Mouse (Mus musculus): Measurements from ENCODE around the gene Cdc42se1. TPM values are rescaled to one million over a fixed set of nuclear protein-coding genes. Genes with fewer than 3 reads are reported as not detected.

The Cdc42se1 gene
- total and polyA plus RNA-seq, 3 experiments = 341 to 472 TPM; not detected in 1

DNA sequence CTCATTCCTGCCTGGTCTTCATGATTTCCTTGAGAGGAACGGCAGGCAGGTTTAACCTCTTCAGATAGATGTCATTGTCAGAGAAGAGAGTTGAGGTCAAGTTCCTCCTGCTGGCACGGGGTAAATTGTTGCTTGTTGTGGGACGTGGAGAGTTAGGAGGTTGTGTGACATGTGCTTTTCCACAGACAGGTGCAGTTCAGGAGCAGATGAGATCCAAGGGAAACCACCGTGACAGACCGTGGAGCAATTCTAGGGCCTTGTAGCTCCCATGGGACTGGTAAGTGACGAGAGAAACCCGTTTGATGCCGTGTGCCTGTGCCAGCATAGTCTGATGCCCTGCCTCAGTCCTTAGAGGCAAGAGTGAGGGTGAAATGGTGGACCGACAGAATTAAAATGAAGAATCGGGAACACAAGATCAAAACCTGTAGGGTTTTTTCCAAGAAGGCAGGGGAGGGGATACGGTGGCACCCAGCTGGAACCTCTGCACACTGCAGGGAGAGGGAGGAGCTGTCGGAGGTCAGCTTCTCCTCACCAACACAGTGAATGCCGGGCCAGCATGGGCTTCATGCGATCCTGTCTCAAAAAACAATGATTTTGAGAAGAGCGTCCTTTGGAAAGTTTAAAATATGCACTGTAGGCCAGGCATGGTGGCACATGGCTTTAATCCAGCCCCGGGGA lies 4.9 kb downstream of the Cdc42se1 start:
- no peaks in the 10 kb centered on the region for H3K27me3 ChIP-seq (ENCODE audit: control insufficient read depth in 1 of 2, insufficient read depth in 2 of 2, low read length in 2 of 2)
- no peak overlapping the region for H3K27ac ChIP-seq (ENCODE audit: control insufficient read depth, low read depth, low read length)
- no peak overlapping the region for H3K4me3 ChIP-seq (ENCODE audit: control insufficient read depth in 1 of 2, insufficient read depth in 1 of 2, low read depth in 2 of 2, low read length in 2 of 2)
- H3K79me2 ChIP-seq (ENCODE audit: control insufficient read depth, insufficient read depth, low read length, poor library complexity) = peaks cover 48% of the 10 kb centered on the region
- no peak overlapping the region for H3K9ac ChIP-seq (ENCODE audit: control insufficient read depth, low read depth, low read length, poor library complexity, severe bottlenecking)
- no peaks in the 10 kb centered on the region for H3K9me3 ChIP-seq (replicated peaks; ENCODE audit: insufficient read depth, low read length)
- DNase-seq (ENCODE audit: low read depth, low spot score) = no peak
- peaks cover 20 to 24% of the 10 kb centered on the region in 2 experiments for H3K4me1 ChIP-seq (ENCODE audit: control insufficient read depth in 1 of 2, insufficient read depth in 2 of 2, low read length in 2 of 2)
- peaks cover 26 to 52% of the 10 kb centered on the region in 2 experiments for H3K36me3 ChIP-seq (ENCODE audit: control insufficient read depth in 1 of 2, insufficient read depth in 2 of 2, low read length in 2 of 2)
- TF ChIP-seq POLR2A (IDR thresholded peaks at IDR 0.05; ENCODE audit: control insufficient read depth in 1 of 2, insufficient read depth in 1 of 2, low read depth in 1 of 2, low read length in 2 of 2, poor library complexity in 1 of 2) (peak in 1 of 2 experiments; percentile 31; a peak in 1 of 4 replicates), E2F4 (IDR thresholded peaks at IDR 0.05; ENCODE audit: borderline replicate concordance, low read depth, low read length) (no peak), MXI1 (IDR thresholded peaks at IDR 0.05; ENCODE audit: low read depth, low read length) (no peak)

DNA sequence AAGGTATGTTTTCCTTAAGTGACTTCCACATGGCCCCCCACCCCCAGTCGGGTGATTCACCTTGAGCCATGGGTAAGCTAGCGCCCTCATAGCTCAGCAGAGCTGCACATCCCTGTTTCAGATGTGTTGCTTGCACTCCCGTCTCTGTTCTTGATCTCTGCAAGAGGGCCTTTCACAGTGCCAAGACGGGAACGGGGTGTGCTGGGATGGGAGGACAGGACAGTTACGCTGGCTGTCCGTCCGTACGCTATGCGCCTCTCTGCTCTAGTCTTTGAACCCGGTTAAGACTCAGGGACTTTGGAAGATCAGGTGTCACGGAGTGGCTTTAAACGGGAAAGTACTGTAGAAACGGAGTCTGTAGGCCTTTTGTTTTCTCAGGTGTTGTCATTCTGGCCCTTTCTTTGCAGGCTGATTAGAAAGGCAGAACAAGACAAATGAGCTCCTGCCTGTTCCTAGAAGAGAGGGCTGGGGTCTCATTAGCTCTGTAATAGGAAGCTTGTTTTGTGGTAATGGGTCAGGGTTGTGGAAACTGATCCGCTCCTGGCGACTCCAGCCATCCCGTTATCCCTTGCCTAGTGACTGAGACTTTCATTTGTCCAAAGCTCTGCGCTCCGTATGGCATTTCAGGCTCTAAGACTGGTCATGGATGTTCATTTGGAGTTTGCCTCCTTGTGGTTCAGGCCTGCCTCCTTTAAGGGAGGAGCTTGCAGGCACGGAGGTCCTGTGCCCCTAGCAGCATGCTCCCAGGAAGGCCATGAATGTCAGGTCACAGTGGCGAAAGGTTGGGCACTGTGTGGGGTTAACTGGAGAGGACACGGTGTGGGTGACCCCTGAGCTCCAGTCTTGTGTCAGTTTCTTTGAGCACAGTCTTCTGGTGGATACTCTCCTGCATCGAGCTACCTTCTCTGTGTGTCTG lies 7.1 kb downstream of the Cdc42se1 start:
- H3K9ac ChIP-seq (ENCODE audit: control insufficient read depth, low read depth, low read length, poor library complexity, severe bottlenecking) = no peak overlapping the region
- peaks cover 26% of the 10 kb centered on the region for H3K79me2 ChIP-seq (ENCODE audit: control insufficient read depth, insufficient read depth, low read length, poor library complexity)
- H3K4me1 ChIP-seq (ENCODE audit: control insufficient read depth in 1 of 2, insufficient read depth in 2 of 2, low read length in 2 of 2) = peaks cover 14 to 18% of the 10 kb centered on the region in 2 experiments
- peaks cover 21 to 52% of the 10 kb centered on the region in 2 experiments for H3K36me3 ChIP-seq (ENCODE audit: control insufficient read depth in 1 of 2, insufficient read depth in 2 of 2, low read length in 2 of 2)
- no peaks in the 10 kb centered on the region for H3K27me3 ChIP-seq (ENCODE audit: control insufficient read depth in 1 of 2, insufficient read depth in 2 of 2, low read length in 2 of 2)
- no peak for TF ChIP-seq HCFC1 (IDR thresholded peaks at IDR 0.05; ENCODE audit: low read depth, low read length)
- TF ChIP-seq EP300 (IDR thresholded peaks at IDR 0.05; ENCODE audit: low read depth in 1 of 2, low read length in 2 of 2) = no peak
- no peak for TF ChIP-seq USF1 (IDR thresholded peaks at IDR 0.05; ENCODE audit: low read depth, low read length)
- TF ChIP-seq MAX (IDR thresholded peaks at IDR 0.05; ENCODE audit: low read length) = no peak
- no peak for TF ChIP-seq TCF12 (IDR thresholded peaks at IDR 0.05; ENCODE audit: low read depth, low read length)
- no peak; a peak in 1 of 4 replicates for TF ChIP-seq POLR2A (IDR thresholded peaks at IDR 0.05; ENCODE audit: control insufficient read depth in 1 of 2, insufficient read depth in 1 of 2, low read depth in 1 of 2, low read length in 2 of 2, poor library complexity in 1 of 2)
- H3K9me3 ChIP-seq (replicated peaks; ENCODE audit: insufficient read depth, low read length) = no peaks in the 10 kb centered on the region
- no peak overlapping the region for H3K4me3 ChIP-seq (ENCODE audit: control insufficient read depth in 1 of 2, insufficient read depth in 1 of 2, low read depth in 2 of 2, low read length in 2 of 2)
- no peak for DNase-seq (ENCODE audit: low read depth, low spot score)
- no peak overlapping the region for H3K27ac ChIP-seq (ENCODE audit: control insufficient read depth, low read depth, low read length)

DNA sequence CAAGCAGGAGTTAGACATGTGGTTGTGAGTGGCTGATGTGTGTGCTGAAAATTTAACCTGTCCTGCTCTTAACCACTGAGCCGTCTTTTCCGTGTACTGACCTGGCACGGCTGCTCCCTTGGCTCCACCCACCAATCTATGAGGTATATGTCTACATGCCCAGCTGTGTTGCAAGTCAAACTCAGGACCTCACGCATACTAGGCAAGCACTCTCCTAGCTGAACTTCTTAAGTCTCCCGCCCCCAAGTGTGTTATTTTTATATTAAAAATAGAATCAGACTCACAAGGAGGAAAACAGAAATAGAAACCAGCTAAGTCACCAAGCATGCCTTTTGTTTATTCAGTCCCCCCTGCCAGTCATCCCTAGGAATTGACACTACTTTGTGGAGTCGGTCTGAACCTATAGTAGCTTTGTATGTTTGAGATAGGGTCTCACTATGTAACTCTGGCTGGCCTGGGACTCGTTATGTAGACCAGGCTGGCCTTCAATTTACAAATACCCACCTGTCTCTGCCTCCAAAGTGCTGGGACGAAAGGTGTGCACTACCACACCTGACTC lies 9.1 kb downstream of the Cdc42se1 start:
- Histone ChIP-seq H3K36me3 (ENCODE audit: control insufficient read depth in 1 of 2, insufficient read depth in 2 of 2, low read length in 2 of 2) (peaks cover 6 to 45% of the 10 kb centered on the region in 2 experiments), H3K27me3 (ENCODE audit: control insufficient read depth in 1 of 2, insufficient read depth in 2 of 2, low read length in 2 of 2) (no peaks in the 10 kb centered on the region), H3K9me3 (replicated peaks; ENCODE audit: insufficient read depth, low read length) (no peaks in the 10 kb centered on the region), H3K9ac (ENCODE audit: control insufficient read depth, low read depth, low read length, poor library complexity, severe bottlenecking) (no peak overlapping the region), H3K79me2 (ENCODE audit: control insufficient read depth, insufficient read depth, low read length, poor library complexity) (peaks cover 8% of the 10 kb centered on the region), H3K4me3 (ENCODE audit: control insufficient read depth in 1 of 2, insufficient read depth in 1 of 2, low read depth in 2 of 2, low read length in 2 of 2) (no peak overlapping the region), H3K27ac (ENCODE audit: control insufficient read depth, low read depth, low read length) (no peak overlapping the region), H3K4me1 (ENCODE audit: control insufficient read depth in 1 of 2, insufficient read depth in 2 of 2, low read length in 2 of 2) (peaks cover under 1 to 3% of the 10 kb centered on the region in 2 experiments)
- no peak for DNase-seq (ENCODE audit: low read depth, low spot score)
- TF ChIP-seq SIN3A (IDR thresholded peaks at IDR 0.05; ENCODE audit: low read length) = no peak
- TF ChIP-seq KAT2A (conservative IDR thresholded peaks at IDR 0.05; ENCODE audit: low read depth, low read length) = no peak
- TF ChIP-seq MYB (IDR thresholded peaks at IDR 0.05; ENCODE audit: low read depth, low read length) = no peak
